Mouse (Mus musculus): ENCODE measurements at regions not wholly inside any gene's neighbourhood (a gene's known extent, or its start where the extent isn't known, plus 50 kb on each side); places are given as distances from the start of the nearest gene placed in this dataset.

DNA sequence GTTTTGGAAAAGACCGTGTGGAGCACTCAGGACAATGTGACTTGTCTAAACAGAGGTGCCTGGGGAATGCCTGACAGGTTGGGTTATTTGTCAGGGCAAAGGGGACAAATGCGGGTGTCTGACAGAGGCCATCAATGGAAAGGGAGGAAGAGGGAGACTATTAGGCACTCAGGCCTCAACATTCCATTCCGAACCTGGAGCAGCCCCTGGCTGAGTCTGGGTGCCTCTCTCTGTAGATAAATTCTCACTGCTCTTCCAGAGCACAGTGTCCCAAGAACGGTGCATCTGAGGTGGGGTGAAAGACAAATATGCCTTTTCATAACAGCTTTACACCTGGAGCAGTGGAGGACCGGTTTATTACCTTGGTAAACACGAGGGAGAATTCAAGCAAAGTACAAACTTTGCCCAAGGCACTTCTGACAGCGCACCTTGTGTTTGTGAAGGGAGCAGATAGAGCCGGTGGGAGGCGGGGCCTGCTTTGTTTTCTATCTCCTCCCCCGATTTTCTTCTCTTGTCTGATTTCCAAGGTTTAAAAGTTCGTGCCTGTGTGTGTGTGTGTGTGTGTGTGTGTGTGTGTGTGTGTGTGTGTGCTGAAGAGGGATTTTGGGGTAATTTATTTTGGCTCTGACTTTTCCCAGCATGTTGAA, 68.4 kb upstream of the Bcl6 start:
- DNase-seq (ENCODE audit: low read depth in 1 of 2, low spot score in 2 of 2), result no peak

DNA sequence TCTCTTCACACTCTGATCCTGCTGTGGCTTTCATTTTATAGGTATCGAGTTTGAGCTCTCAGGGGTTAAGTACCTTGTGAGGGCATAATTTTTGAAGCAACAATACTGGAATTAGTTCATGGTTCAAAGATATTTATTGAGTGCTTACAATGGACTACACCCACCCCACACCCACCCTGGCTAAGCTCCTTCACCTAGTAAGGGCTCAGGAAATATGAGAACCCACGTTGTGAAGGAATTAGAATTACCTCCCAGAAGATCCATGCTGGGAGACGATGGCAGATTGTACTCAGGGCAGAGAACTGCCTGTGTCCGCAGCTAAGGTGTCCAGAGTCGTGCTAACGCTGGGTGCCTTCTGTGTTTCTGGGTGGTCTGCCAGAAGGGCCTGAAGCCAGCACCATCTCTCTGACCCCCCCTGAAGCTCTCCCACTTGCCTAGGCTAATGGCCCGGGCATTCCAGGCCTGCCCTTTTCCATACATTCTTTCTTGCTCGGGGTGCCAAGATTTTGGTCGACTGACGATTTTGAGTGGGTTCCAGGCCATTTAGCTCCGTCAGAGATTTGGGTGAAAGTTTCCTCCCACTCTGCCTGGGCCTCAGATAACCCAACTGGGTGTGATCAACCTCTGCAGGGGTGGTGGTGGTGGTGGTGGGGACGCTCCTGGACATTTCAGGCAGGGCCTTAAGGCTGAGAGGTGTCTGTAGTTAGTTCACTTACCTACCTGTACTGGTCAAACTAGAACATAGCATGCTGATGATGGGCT, 67.7 kb upstream of the Bcl6 start:
- DNase-seq (ENCODE audit: low read depth in 1 of 2, low spot score in 2 of 2), result no peak

DNA sequence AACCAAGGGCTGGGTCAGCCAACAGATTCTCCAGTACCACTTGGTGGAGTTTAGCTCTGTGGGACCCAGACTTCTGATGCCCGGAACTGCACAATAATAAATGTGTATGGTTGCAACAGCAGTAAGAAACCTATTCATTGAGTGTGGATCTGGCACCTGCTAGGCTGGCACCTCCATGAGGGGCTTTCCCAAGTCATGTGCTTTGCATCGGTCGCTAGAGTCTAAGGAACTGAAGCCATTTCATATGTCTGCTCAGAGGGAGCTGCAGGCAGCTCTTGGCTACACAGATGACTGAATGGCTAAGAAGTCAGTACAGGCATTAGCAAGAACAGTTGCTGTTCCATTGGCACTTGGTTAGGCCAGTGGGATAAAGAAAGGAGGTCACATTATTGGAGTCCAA, 65.6 kb upstream of the Bcl6 start:
- DNase-seq (ENCODE audit: low read depth in 1 of 2, low spot score in 2 of 2), result no peak

DNA sequence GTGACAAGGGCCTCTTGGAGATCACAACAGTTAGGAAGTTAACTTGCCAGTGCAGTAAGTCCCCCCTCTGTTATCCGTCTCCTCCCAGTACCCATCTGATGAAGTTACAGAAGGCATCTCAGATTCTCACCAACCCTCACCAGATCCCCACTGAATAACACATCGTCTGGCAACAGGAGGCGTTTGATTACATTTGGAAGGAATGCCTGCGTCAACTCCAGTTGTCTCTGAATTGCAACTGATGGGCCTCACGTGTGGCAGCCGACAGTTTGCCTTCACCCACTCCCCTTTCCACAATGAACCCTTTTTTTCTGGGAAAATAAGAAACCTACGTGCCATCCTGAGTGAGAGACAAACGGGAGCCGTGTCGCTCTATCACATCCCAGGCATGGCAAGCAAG, 64.8 kb upstream of the Bcl6 start:
- no peak for DNase-seq (ENCODE audit: low read depth in 1 of 2, low spot score in 2 of 2)

DNA sequence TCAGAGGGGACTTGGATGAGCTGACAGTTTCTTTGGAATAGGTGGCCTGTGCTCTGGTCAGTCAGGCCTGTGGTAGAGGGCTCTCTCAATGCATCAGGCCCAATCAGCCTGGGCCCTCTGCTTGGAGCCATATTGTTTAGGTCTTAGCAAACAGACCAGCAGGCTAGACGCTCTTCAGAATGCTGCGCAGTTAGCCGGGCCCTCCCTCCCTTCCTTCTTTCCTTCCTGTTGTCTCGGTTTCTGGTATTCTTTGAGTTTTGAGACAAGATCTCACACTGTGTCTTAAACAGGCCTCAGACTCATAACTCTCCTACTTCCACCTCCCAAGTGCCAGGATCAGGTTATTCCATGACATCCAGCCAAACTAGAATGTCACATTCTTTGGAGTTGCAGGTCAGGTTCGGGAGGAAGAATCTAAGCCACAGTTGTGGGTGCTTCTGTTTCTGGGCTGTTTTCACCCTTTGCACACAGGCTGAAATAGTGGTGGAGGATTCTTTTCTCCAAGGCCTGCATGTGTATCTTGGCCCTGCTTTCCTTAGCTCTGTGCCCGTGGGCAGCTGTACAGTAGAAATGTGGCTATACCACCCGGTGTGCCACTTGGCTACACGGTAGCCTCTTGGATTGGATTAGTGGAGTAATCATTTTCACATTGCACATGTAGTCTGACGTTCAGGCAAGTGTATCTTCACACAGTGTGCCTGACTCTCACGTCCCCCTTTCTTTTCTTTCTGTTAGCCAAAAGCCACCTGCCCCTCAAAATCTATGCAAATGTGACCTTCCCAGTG, 62.4 kb upstream of the Bcl6 start:
- no peak for DNase-seq (ENCODE audit: low read depth in 1 of 2, low spot score in 2 of 2)

DNA sequence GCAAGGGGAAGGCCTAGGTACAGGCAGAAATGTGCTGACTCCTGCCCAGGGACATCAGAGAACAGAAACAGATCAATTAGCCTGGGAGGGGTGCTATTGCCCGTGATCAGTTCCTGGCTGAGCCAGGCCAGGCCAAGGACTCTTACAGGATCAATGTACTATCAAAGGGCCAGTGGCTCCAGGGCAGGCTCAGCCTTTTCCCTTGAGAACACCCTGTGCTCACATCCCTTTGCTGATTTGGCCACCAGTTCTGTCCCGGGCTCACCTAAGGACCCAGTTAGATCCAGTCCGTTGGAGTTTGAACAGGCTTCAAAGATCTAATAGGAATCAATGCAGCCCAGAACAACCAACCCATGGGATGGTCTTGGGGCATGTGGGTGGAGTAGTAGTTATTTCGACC, 55.1 kb upstream of the Bcl6 start:
- DNase-seq (ENCODE audit: low read depth in 1 of 2, low spot score in 2 of 2), result no peak

DNA sequence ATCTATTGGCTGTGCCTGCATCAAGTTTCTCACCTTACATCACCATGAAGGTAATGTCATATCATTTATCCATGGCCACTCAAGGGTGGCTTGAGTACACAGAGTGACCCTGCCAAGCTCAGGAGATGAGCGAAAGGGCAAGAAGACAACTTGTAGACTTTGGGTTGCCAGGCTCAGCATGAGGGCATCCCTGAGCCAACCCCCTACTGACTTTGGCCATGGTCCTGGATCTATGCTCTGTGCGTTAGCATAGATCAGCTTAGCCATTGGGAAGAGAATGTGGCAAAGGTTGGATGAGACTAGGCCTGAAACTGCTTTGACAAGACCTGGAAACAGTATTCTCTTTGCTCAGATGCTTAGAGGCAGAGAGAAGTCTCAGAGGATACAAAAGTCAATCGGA, 54.3 kb upstream of the Bcl6 start:
- DNase-seq (ENCODE audit: low read depth in 1 of 2, low spot score in 2 of 2), result no peak

DNA sequence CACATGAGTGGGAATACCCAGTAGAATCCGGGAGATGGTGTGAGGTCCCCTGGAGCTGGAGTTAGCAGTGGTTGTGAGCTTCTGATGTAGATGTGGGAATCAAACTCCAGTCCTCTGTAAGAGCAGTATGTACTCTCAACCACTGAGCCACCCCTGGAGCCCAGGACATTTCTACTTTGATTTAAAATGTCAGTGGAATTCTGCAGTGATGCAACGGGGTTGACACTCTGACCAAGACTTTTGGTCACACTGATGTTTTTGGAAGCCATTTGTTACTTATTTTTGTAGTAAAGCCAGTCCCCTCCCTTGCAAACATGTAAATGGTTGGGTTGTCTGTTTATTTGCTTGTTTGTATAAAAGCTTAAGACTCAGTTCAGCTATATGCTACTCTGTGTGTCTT, 53.6 kb upstream of the Bcl6 start:
- DNase-seq (ENCODE audit: low read depth in 1 of 2, low spot score in 2 of 2), result no peak

DNA sequence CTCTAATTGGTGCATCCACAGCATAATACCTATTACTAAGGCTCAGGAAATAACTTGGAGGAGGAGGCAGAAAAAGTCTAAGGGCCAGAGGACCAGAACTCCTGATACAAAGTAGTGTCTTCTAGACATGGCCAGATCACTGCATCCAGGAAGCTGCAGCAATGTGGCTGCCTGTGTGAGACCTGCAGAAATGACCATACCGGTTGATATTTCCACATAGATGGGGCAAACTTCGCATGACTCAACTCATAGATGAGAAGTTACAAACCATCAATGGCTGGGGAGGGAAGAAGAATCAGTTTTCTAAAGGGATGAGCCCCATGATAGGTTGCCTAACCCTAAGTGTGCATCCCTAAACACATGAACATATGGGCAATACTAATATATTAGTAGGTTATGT, 52.8 kb upstream of the Bcl6 start:
- DNase-seq (ENCODE audit: low read depth in 1 of 2, low spot score in 2 of 2), result no peak

DNA sequence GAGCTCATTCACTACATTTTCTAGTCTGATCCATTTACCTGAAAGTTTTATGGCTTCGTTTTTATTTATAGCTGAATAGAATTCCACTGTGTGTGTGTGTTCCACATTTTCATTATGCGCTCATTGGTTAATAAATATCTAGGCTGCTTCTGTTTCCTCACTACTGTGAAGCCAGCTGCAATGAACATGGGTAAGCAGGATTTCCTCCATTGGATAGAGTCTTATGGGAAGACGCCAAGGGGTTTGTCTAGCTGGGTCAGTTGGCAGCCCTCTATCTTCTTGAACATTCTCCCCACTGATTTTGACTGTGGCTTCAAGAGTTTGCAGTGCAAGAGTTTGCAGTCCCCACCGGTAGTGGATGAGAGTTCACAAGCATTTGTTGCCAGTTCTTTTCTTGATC, 51.1 kb upstream of the Bcl6 start:
- DNase-seq (ENCODE audit: low read depth in 1 of 2, low spot score in 2 of 2), result no peak

All from monocyte, adult 2 months (primary cell).